In genomic region chr12:41680141-41680540, GRCm38 (mm10) we compare ENCODE assay signal across 10 mouse cellular contexts.
DNase-seq lines count a peak whose midpoint lies in the region; ATAC-seq and TF ChIP-seq lines count a peak whose summit lies in the region.
"Had no signal": no experiment of that assay in that cellular context is flagged by ENCODE, and none has a peak within 500 bp of the region (broad histone marks: within the 10 kb centered on the region; RNA-seq: fewer than 3 reads in every experiment).

No protein-coding gene starts in this region.

- TF ChIP-seq CTCF in kidney, postnatal 0 days (IDR thresholded peaks at IDR 0.05; ENCODE audit: low read depth): peak; percentile 63
- peak in 1 of 2 experiments; percentile 48; a peak in 2 of 4 replicates for TF ChIP-seq CTCF in CH12.LX (conservative IDR thresholded peaks at IDR 0.05 in 1 of 2, IDR thresholded peaks at IDR 0.05 in 1 of 2; ENCODE audit: low read depth in 2 of 2, low read length in 2 of 2)

- H3K9me3 ChIP-seq in kidney, postnatal 0 days (replicated peaks; ENCODE audit: low read length): no peaks in the 10 kb centered on the region
- H3K9me3 ChIP-seq in CH12.LX (replicated peaks; ENCODE audit: low read length): no peaks in the 10 kb centered on the region
- H3K9me3 ChIP-seq in hindbrain, embryonic 16.5 days (ENCODE audit: control insufficient read depth, low read length): no peaks in the 10 kb centered on the region
- H3K9me3 ChIP-seq: limb, embryonic 12.5 days had no signal

- no peaks in the 10 kb centered on the region for H3K36me3 ChIP-seq in kidney, postnatal 0 days (ENCODE audit: insufficient read depth, low read length)
- H3K36me3 ChIP-seq in CH12.LX (replicated peaks in 1 of 2; ENCODE audit: control insufficient read depth in 1 of 2, insufficient read depth in 1 of 2, low read length in 1 of 2): no peaks in the 10 kb centered on the region
- H3K36me3 ChIP-seq in hindbrain, embryonic 16.5 days (ENCODE audit: control insufficient read depth, insufficient read depth, low read length): no peaks in the 10 kb centered on the region
- H3K36me3 ChIP-seq: limb, embryonic 12.5 days had no signal

- no peaks in the 10 kb centered on the region for H3K27me3 ChIP-seq in kidney, postnatal 0 days (ENCODE audit: insufficient read depth, low read length)
- H3K27me3 ChIP-seq in CH12.LX (replicated peaks): no peaks in the 10 kb centered on the region
- H3K27me3 ChIP-seq in hindbrain, embryonic 16.5 days (replicated peaks; ENCODE audit: control insufficient read depth, insufficient read depth, low read length): no peaks in the 10 kb centered on the region
- H3K27me3 ChIP-seq: limb, embryonic 12.5 days had no signal

- 100% methylated on average over 1 of the region's 1 CpGs for WGBS in kidney, postnatal 0 days
- WGBS in hindbrain, embryonic 16.5 days: 95% methylated on average over 1 of the region's 1 CpGs

- TF ChIP-seq EP300 in CH12.LX (IDR thresholded peaks at IDR 0.05; ENCODE audit: low read length): no peak

- dilution Hi-C loops in CH12.LX (cut with MboI; ENCODE audit: extremely low pct_ligation_motif_present, extremely low pct_unique_long_range_greater_than_20kb, low sequenced_read_pairs): no loop called here

- no peaks in the 10 kb centered on the region for H3K79me2 ChIP-seq in CH12.LX (replicated peaks; ENCODE audit: control insufficient read depth, extremely low read depth, insufficient read depth, poor library complexity, severe bottlenecking)

- H3K9ac ChIP-seq in kidney, postnatal 0 days (ENCODE audit: low read depth, low read length): no peak overlapping the region
- H3K9ac ChIP-seq in CH12.LX (ENCODE audit: insufficient read depth, low read depth): no peak overlapping the region
- H3K9ac ChIP-seq in hindbrain, embryonic 16.5 days (ENCODE audit: low read depth, low read length): no peak overlapping the region
- H3K9ac ChIP-seq: limb, embryonic 12.5 days had no signal

- no peak overlapping the region for H3K4me3 ChIP-seq in kidney, postnatal 0 days (replicated peaks; ENCODE audit: low read depth, low read length)
- H3K4me3 ChIP-seq in CH12.LX (replicated peaks in 1 of 3; ENCODE audit: low read depth in 2 of 3, low read length in 2 of 3, poor library complexity in 1 of 3): no peak overlapping the region
- H3K4me3 ChIP-seq in hindbrain, embryonic 16.5 days (ENCODE audit: low read length): no peak overlapping the region
- H3K4me3 ChIP-seq: erythroblast, embryonic 14.5 days; limb, embryonic 12.5 days had no signal

- TF ChIP-seq RAD21 in CH12.LX (IDR thresholded peaks at IDR 0.05; ENCODE audit: low read depth, low read length): peak; percentile 47

- ATAC-seq in kidney, postnatal 0 days (replicated peaks; ENCODE audit: low FRiP score, low read depth): no peak
- no peak for ATAC-seq in hindbrain, embryonic 16.5 days

- H3K4me2 ChIP-seq in kidney, postnatal 0 days (ENCODE audit: low read length): no peak overlapping the region
- H3K4me2 ChIP-seq in CH12.LX (ENCODE audit: insufficient read depth, low read depth, poor library complexity, severe bottlenecking): no peak overlapping the region
- H3K4me2 ChIP-seq in hindbrain, embryonic 16.5 days (ENCODE audit: low read length): no peak overlapping the region
- H3K4me2 ChIP-seq: limb, embryonic 12.5 days had no signal

- H3K4me1 ChIP-seq in kidney, postnatal 0 days (replicated peaks; ENCODE audit: insufficient read depth, low read length): no peaks in the 10 kb centered on the region
- peaks cover 0 to 5% of the 10 kb centered on the region in 2 experiments; a peak in 1 of 4 replicates for H3K4me1 ChIP-seq in CH12.LX (ENCODE audit: control insufficient read depth in 1 of 2, insufficient read depth in 2 of 2)
- no peaks in the 10 kb centered on the region for H3K4me1 ChIP-seq in hindbrain, embryonic 16.5 days (ENCODE audit: control insufficient read depth, insufficient read depth, low read depth, low read length)
- H3K4me1 ChIP-seq: limb, embryonic 12.5 days had no signal

- TF ChIP-seq POLR2A in CH12.LX (IDR thresholded peaks at IDR 0.05; ENCODE audit: low read depth, low read length): no peak

- H3K27ac ChIP-seq in kidney, postnatal 0 days: no peak overlapping the region
- H3K27ac ChIP-seq in CH12.LX (ENCODE audit: insufficient read depth, low read depth): no peak overlapping the region
- no peak overlapping the region for H3K27ac ChIP-seq in hindbrain, embryonic 16.5 days (ENCODE audit: low read depth, low read length)
- H3K27ac ChIP-seq: limb, embryonic 12.5 days had no signal

- in situ Hi-C loops in CH12.LX (cut with MboI; ENCODE audit: low pct_ligation_motif_present, low pct_unique_long_range_greater_than_20kb, low sequenced_read_pairs): no loop called here

- peak; percentile 19 for DNase-seq in kidney, postnatal 0 days (ENCODE audit: low spot score)
- DNase-seq in kidney, adult 9 months: no peak
- DNase-seq in 416B (ENCODE audit: low read depth) (peak; percentile 1), CH12.LX (ENCODE audit: extremely low read depth) (peak; percentile 24)
- DNase-seq in embryo, embryonic 11 days: peak; percentile 31
- no peak for DNase-seq in urinary bladder, postnatal 10 days (ENCODE audit: low spot score)
- DNase-seq in cerebellum, postnatal 4 days (ENCODE audit: low spot score in 2 of 2): no peak

TF ChIP-seq in CH12.LX, 34 proteins besides CTCF, POLR2A, EP300 and RAD21:
- TF ChIP-seq RCOR1 (conservative IDR thresholded peaks at IDR 0.05; ENCODE audit: low read depth, low read length) (no peak), ZC3H11A (IDR thresholded peaks at IDR 0.05; ENCODE audit: low read depth, low read length) (no peak), ZKSCAN1 (IDR thresholded peaks at IDR 0.05; ENCODE audit: borderline replicate concordance, low read depth, low read length) (no peak), SMC3 (IDR thresholded peaks at IDR 0.05; ENCODE audit: low read depth, low read length) (peak; percentile 25; the same call in 1 of the 2 replicates)
TF ChIP-seq in CH12.LX: peak in this region for 1.

Comparison
In these comparisons a context has a peak if more than half of its experiments do, and no peak if none do; other contexts are left out.
1. DNase-seq: peak in kidney, postnatal 0 days (single experiment), 416B (single experiment), CH12.LX (single experiment) and embryo, embryonic 11 days (single experiment); none in kidney, adult 9 months (single experiment), urinary bladder, postnatal 10 days (single experiment) and cerebellum, postnatal 4 days (0 of 2).